Mouse (Mus musculus) olfactory bulb, adult 2 months (tissue): ENCODE data around the gene Aplp2.

Experiments
- CTCF ChIP-seq: fragments of 200-500 bp; IDR thresholded peaks from 2 replicates; pipeline ENCODE4 v1.5.1; 2012; ENCODE audit warnings: low read depth, mild to moderate bottlenecking, low read length, moderate library complexity; ENCODE audit not compliant: insufficient read depth
- POLR2A ChIP-seq: fragments of 200-500 bp; IDR thresholded peaks from 2 replicates; pipeline ENCODE4 v1.6.1; 2012; ENCODE audit warnings: mild to moderate bottlenecking, low read depth, low read length, moderate library complexity; ENCODE audit not compliant: insufficient read depth

DNA sequence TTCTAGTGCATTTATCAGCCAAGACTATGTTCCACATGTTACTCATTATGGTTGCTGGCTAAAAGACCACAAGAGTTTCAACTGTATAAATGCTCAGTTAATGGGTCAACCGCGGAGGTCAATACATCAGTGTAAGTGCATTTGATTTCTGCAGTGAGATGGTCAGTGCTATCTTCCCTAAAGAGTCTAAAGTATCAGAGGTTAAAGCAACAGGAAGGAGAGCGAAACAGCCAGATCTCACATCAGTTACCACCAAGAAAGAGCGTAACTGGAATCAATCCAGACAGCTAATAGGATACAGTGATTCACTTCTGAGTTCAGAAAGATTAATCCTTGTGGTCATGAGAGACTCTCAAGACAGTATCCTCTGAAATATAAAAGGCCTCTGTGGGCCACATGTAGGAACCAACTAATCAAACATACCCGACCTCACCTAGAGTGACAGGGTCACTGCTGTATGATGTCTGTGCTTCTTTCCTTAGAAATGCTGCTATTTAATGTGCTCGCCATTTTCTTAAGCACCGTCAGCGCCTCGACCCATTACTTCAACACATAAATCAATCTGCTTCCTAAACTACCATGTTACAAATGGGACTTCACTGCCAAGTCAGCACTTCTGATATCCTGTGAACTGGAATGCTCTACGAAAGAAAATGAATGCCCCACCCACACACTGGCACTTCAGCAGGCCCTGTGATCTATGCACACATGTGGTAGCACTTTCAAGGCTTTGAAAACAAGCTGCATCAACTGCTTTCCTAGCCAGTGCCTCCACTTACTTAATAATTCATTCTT, 30.1 kb downstream of the Aplp2 start:
- no peak for TF ChIP-seq CTCF
- TF ChIP-seq POLR2A = no peak
